Mouse (Mus musculus): ENCODE results near the gene Plekhg4.

Plekhg4 gene

DNA sequence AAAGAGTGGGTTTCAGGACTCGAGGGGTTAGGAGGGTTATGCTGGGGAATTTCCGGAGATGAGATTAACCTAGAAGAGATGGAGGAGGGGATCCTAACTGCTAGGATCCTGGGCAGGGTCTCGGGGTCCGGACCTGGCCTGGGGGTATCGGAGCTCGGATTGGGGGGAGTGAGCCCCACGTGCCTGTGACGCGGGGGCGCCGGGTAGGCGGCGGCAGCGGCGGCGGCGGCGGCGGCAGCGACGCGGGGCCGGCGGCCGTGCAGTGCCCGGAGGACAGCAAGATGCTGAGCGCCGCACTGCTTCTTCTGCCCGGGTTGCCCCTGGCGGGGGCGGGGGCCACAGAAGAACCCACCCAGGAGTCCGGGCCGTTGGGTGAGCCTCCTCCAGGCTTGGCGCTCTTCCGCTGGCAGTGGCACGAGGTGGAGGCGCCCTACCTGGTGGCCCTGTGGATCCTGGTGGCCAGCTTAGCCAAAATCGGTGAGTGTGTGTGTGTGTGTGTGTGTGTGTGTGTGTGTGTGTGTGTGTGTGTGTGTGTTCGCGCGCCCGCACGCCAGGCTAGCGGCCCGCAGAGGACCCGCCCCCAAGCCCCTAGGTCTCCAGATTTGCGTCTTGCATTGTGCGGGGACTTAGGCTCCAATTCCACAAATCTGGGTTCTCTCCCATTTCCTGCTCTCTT is 23.8 kb upstream of the Plekhg4 start:
- DNase-seq (ENCODE audit: low spot score in 2 of 2), result no peak

DNA sequence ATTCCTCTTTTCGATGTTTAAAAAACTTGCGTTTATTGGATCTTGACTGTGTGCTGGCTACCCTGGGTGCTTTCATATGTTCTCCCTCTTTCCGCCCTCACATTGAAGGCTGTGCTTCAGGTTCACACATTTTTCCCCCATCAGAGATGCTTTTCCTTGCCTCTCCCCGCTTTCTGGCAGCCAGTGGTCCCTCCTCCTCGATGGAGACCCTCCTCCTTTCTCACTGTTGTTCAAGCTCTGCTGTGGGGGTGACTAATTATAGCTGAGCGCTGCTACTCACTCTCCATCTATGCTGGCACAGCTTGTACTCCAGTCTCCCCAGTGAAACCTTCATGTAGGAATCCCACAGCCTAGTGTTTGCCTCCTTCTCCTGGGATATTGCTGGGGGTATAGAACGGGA is 22.9 kb upstream of the Plekhg4 start:
- no peak for DNase-seq (ENCODE audit: low spot score in 2 of 2)

DNA sequence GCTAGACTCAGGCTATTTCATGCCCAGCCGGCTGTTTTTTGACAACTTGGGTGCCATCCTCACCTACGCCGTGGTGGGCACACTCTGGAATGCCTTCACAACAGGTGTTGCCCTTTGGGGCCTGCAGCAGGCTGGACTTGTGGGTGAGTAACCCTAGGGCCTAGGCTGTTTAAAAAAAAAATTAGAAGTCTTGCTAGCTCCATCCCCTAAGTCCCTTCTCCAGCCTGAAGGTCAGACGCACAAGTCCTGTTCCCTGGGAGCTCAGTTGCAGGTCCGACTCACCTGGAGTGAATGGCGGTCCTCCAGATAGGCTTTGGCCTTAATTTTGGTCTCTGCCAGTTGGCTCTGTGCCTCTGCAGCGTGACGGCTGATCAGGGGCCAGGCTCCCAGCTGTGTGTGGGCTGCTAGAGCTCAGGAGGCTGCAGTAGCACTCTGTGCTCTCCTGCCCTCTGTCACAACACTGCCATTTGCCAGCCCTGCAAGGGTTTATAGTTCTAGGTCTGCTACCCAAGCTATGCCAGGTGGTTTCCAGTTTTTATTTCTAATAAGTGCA is 19.4 kb upstream of the Plekhg4 start:
- DNase-seq (ENCODE audit: low spot score in 2 of 2), result no peak

DNA sequence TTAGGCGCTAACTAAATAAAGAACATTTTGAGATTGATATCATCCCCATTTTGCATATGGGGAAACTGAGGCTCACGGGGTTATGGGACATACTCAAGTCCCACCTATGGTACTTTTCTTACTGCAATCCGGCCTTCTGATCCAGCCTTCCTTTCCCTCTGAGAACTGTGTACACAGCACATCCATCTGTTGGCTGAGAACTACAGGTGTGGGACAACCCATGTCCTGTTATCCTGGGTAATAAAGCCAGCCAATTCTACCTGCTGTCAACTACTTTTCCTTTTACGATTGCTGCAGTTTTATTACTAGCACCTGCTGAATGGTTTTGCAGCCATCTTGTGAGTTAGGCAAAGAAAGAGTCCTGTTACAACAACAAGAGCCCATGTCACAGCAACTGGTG is 18.5 kb upstream of the Plekhg4 start:
- DNase-seq (ENCODE audit: low spot score in 2 of 2), result no peak

DNA sequence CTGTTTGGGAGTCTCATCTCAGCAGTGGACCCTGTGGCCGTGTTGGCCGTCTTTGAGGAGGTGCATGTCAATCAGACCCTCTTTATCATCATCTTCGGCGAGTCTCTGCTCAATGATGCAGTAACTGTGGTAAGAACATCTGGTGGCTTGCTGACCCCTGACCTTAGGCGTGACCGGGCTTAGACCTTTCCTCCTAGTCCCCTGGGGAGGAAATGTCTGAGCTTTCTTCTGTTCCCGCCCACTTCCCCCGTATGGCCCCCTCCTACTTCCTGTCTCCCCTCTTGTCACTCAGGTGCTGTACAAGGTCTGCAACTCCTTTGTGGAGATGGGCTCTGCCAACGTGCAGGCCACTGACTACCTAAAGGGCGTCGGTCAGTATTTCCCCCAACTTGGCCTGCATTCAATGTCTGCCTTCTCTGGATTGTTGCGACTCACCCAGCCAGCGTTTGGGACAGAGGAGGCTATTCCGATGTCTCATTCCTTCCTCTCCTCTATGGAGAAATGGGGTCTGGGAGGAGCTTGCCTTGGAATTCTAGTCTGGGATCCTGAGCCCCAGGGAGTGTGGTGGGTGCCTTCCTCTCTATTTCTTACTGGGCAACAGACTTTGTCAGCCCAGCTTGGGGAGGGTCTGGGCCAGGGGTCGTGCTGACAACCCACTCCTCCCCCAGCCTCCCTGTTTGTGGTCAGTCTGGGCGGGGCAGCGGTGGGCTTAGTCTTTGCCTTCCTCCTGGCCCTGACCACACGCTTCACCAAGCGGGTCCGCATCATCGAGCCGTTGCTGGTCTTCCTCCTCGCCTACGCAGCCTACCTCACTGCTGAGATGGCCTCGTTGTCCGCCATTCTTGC is 17.7 kb upstream of the Plekhg4 start:
- no peak for DNase-seq (ENCODE audit: low spot score in 2 of 2)

DNA sequence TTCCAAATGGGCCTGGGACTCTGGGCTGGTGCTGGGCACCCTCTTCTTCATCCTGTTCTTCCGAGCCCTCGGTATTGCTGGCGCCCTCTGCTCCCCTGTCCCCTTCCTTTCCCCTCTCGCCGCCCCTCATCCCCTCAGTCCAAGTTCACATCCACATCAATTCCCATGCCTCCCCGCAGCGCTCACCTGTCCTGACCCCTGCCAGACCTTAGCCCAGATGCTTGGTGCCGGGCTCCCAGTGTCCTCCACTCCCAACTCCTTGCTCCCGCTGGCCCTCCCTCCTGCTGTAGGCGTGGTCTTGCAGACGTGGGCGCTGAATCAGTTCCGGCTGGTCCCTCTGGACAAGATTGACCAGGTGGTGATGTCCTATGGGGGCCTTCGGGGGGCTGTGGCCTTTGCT is 16.4 kb upstream of the Plekhg4 start:
- no peak for DNase-seq (ENCODE audit: low spot score in 2 of 2)

DNA sequence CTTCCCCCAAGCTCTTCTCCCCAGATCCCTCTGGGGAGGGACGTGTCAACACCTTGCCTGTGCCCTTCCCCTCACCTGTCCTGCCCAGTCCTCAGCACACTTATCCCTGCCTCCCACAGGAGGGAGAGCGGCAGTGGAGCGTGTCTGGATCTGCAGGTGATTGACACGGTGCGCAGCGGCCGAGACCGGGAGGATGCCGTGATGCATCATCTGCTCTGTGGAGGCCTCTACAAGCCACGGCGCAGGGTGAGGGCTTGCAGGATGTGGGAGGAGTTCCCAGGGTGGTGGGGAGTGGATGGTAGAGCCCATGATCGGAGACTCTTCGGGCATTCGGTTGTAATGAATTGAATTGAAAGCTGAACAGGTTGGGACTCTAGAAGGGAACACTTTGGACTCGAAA is 13.9 kb upstream of the Plekhg4 start:
- DNase-seq (ENCODE audit: low spot score in 2 of 2), result no peak

DNA sequence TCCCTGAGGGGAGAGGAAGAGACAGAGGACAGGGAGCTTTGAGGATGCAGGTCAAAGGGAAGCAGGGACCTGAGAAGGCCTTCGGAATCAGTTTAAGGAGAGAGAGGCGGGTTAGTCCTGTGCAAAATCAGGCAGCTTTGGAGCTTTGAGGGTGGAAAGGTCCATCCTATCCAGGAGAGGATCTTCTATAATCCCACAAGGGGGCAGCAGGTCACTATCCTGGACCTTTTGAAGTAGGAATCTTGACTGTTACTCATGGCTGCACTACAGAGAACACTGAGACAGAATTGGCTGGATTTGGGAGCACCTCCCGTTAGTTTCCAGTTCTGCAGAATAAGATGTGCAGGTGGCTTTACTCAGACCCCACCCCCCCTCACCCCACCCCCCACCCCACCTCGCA is 13.4 kb upstream of the Plekhg4 start:
- no peak for DNase-seq (ENCODE audit: low spot score in 2 of 2)

DNA sequence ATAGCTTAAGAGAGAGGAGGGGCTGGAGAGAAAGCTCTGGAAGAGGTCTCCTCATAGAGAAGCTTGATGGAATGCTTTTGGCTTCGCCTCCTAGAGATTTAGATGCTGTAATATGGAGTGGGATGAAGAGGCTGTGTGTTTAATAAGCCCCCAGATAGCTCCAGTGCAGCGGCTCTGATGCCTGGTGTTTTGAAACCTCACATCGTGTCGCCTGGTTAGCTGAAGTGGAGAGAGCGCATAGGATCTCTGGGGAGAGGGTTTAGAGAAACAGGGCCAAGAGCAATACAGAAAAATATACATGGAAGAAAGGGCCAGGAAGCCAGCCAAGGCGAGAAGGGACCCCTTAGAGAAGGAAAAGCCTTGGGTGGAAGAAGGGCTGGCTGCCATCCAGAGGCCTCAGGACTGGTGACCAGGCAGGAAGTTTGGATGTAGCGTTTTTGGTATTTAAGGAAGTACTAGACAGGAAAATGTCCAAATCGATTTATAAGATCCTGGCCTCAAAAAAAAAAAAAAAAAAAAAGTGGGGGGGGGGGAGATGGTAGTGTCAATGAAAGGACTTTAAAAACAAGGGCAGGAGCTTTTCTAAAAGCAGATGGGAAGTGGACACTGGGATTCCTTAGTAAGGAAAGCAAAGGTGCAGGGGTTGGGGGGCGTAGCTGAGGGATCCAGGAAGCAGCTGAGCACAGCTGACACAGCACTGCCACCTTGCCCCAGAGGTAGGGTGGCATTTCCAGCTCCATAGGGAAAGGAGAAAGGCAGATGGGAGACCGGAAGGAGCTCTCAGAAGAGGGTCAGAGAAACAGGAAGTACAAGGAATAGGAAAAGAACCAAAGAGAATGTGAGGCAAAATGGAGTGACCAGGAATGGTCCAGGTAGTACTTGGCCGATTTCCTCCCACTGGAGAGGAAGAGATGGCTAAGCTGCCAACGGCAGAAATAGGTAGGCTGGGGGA is 11.0 kb upstream of the Plekhg4 start:
- DNase-seq (ENCODE audit: low spot score in 2 of 2), result no peak

DNA sequence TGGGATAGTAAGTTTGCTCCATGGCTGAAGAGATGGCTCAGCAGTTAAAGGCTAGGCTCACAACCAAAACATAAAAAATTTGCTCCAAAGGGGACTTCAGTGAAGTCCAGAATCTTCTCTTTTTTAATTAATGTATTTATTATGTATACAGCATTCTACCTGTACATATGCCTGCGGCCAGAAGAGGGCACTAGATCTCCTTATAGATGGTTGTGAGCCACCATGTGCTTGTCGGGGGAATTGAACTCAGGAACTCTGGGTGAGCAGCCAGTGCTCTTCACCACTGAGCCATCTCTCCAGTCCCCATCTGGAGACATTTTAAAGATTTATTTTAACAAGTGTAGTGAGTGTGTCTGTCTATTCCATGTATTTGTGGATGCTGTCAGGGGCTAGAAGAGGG is 6.0 kb upstream of the Plekhg4 start:
- DNase-seq (ENCODE audit: low spot score in 2 of 2), result no peak

DNA sequence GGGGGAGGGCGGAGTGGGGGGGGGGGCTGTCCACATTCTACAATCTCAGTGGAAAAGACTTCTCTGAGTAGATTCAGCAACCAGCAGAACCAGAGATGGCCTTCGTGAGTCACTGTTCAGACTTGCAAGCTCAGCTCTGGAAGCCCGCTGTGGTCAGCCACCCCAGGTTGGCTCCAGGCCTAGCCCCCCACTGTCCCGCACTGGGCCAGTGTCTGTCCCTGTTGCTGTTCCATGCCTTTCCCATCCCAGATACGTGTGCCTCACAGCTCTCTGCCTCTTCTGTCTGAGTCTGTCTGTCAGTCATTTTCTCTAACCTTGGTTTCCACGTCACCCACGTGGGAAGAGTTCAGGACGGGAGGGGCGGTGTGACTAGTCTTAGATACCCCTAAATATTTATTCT is 601 bp upstream of the Plekhg4 start:
- no peak for DNase-seq (ENCODE audit: low spot score in 2 of 2)

DNA sequence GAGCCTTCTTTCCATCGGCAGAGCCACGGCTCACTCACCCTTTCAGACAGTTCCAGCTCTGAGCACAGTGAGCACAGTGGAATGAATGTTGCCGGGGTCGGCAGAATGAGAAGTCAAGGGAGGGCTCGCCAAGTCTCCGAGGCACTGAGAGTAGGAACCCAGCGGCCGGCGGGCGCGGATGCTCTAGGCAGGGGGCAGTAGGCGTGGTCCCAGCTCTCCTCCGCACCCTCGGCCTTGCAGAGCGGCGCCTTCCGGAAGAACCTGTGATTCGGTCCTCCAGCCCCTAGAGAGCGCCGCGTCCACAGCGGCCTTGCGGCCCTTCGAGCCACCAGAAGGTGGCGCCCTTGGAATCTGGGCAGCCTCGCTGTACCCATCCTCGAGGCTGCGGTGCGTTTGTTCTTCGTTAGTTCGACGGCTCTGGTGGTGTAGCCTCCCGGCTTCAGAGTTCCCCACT is 1.5 kb downstream of the Plekhg4 start:
- no peak for DNase-seq (ENCODE audit: low spot score in 2 of 2)

DNA sequence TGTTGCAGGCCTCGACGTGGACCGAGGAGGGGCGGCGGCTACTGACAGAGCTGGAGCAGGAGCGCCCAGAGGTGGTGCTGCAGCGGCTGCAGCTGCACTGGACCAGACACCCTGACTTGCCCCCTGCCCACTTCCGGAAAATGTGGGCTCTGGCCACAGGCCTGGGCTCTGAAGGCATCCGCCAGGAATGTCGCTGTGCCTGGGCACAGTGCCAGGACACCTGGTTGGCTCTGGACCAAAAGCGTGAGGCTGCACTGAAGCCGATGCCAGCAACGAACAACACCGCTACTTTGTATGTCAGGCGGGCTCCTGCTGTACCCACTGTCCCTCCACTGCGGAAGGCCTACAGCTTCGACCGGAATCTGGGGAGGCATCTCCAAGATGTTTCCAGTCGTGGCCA is 5.6 kb downstream of the Plekhg4 start:
- DNase-seq (ENCODE audit: low spot score in 2 of 2), result peak; percentile 30 to 54

DNA sequence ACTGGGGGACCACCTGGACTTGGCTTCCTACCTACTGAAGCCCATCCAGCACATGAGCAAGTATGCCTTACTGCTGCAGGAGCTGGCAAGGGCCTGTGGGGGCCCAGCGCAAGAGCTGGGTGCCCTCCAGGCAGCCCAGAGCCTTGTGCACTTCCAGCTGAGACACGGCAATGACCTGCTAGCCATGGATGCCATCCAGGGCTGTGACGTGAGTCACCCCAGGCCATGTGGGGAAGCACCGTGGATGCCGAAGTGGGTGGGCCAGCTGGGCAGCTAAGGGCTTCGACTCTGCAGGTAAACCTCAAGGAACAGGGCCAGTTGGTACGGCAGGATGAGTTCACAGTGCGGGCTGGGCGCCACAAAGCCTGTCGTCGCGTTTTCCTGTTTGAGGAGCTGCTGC is 7.2 kb downstream of the Plekhg4 start:
- DNase-seq (ENCODE audit: low spot score in 2 of 2), result no peak

DNA sequence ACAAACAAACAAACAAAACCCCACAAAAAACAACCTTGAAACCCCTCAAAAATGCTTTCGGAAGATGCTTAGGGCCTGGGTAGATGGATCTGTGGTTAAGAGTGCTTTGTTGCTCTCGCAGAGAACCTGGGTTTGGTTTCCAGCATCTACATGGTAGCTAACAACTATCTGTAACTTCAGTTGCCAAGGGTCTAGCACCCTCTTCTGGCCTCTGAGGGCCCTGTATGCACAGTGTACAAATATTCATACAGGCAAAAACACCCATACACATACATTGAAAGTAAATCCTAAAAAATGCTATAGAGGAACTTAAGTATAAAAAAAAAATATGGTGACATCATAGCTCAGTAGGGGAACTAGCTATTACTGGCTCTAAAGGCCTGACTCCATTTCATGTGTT is 11.0 kb downstream of the Plekhg4 start:
- no peak for DNase-seq (ENCODE audit: low spot score in 2 of 2)

DNA sequence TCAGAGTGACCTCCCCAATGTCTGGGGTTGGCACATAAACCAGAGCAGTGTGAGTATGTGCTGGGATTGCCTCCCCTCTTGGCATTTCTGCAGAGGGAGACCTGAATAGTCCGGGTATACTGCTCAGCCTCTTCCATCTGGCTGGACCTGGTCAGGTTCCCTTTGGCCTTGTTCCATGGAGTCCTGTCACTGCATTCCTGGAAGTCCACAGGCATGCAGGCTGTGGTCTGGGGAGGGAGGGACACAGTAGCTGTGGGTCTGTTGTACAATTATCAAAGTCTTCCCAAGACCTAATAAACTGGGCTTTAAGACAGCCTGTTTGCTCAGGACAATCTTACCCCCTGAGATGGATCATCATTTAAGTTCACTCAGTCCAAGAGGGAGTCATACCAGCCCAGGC is 14.1 kb downstream of the Plekhg4 start:
- no peak for DNase-seq (ENCODE audit: low spot score in 2 of 2)

DNA sequence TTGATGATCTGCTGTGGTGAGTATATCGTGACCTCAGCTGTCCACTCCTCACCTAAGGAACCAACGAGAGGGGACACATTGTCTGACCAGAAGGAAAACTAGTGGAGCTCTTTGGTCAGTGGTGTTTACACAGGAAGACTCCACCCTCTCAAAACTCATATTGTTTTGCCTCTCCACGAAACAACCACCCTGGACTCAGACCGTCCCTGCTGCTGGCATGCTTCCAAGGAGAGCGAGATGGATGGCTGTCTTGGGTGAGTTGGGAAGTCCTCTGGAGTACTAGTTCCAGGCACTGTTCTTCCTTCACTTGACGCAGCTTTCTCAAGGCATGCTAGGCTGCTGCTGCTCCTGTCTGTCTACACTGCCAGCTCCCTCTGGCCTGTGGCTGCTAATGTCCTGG is 16.0 kb downstream of the Plekhg4 start:
- no peak for DNase-seq (ENCODE audit: low spot score in 2 of 2)

DNA sequence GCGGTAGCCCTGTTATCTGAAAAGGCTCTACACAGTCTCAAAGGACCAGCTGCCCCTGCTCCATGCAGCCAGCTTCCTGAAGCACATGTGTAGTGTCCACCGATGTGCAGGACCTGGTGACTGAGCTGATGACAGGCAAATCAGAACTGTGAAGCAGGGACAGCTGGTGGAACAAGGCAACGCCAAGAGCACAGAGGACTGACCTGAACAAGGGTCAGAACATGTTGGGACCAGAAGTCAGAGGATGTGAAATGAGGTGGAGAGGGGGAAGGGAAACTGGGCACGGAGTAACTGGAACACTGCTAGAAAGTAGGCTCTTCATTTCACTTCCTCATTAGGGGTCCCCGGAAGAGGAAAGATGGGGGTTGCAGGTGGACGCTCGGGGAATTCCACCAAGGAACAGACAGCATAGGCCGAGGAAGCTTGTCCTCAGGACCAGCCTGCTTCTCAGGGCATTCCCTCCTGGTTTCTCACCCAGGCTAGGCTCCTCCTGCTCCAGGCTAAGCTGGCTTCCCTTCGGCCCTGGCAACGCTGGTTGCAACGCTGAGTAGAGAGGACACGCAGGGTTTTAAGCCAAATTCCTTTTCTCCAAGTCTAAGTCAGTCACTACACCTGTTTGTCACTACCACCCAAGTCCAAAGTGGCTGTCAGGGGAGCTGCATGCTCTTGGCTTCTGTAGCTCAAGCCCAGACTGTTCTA is 20.2 kb downstream of the Plekhg4 start:
- no peak for DNase-seq (ENCODE audit: low spot score in 2 of 2)

DNA sequence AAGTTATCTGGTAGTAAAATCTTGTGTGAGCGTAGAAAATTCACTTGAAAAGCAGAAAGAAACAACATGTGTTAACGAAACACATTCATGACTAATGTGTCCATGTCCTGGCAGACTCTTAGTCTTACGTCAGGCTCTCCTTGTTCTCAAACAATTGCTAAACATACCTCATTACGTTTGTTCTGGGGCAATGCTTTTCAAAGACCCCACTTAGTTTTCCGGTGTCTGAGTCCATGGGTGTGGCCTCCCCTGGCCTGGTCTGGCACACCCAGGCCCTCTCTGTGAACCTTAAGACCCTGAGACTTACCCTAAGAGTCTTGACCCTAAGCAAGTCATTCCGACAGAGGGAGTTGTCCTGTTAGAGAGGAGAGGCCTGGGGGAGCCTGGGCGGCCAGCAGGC is 20.8 kb downstream of the Plekhg4 start:
- DNase-seq (ENCODE audit: low spot score in 2 of 2), result no peak

DNA sequence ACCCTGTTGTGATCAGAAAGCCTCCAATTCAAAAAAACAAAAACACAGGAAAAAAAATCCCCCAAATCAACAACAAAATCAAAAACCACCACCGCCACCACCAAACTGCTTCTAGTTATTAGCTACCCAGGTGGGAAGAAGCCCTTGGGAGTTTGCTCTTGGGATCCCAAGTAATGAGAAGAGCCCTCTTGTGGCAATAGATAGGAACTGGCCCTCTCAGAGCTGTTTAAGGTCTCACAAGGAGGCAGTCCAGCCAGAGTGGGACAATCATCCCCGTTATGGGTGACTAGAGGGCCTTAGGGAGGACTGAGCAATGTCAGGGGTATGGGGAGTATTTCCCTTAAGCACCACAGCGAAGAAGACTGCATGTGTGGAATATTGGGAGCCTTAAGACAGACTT is 24.7 kb downstream of the Plekhg4 start:
- no peak for DNase-seq (ENCODE audit: low spot score in 2 of 2)

DNA sequence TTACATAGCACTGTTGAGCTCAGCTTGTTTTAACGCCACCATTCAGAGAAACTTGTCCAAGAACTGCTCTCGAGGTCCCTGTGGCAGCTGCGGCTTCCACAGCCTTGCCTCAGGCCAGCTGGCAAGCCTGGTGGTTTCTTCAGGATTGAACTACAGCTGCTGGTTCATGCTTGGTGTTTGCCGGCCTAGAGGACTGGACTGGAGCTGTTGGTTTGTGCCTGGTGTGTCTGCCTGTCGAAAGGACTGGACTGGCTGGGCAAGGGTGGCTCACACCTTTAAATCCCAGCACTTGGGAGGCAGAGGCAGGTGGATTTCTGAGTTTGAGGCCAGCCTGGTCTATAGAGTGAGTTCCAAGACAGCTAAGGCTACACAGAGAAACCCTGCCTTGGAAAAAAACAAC is 26.9 kb downstream of the Plekhg4 start:
- no peak for DNase-seq (ENCODE audit: low spot score in 2 of 2)
